Mouse (Mus musculus) lung, postnatal 0 days (tissue): ENCODE data around the gene Efcab9.

Experiments
- CTCF ChIP-seq: IDR thresholded peaks from 2 replicates; pipeline ENCODE4 v1.5.1; 2016; ENCODE audit warnings: antibody characterized with exemption, mild to moderate bottlenecking
- EP300 ChIP-seq: IDR thresholded peaks from 2 replicates; pipeline ENCODE4 v1.6.1; 2016; ENCODE audit warnings: antibody characterized with exemption, mild to moderate bottlenecking, control low read depth

GRCm38 (mm10) chr11:32524122-32524920 is 7.6 kb downstream of the Efcab9 start:
- TF ChIP-seq CTCF (no peak), EP300 (no peak)
